Mouse (Mus musculus): Measurements from ENCODE around the gene Vrk3. TPM values are rescaled to one million over a fixed set of nuclear protein-coding genes. Genes with fewer than 3 reads are reported as not detected.

Vrk3 gene
- polyA plus RNA-seq, 1 experiment from 2014 or later, result 51.5 TPM

DNA sequence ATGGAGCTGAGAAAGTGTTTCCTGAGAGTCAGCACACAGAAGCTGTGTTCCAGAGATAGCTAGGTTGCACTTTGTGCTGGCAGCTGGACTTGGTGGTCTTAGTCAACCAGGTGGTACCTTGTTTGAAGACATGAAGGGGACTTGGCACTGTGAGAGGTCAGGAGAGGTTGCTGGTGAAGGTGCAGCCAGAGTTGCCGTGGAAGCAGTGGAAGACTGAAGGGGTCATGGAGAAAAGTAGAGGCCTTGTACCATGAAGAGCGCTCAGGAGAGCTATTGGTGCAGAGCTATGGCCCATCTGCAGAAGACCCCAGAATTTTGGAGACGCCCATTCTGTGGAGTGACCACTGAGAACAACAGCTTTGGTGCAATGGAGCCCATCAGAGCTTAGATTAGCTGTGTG, 61.3 kb downstream of the Vrk3 start:
- ChIA-PET CTCF (no interaction called here), POLR2A (no interaction called here)
- in situ Hi-C loops (cut with MboI; ENCODE audit: low pct_unique_long_range_greater_than_20kb), result no loop called here
- TF ChIP-seq CTCF (IDR thresholded peaks at IDR 0.05), result no peak
- DNase-seq (ENCODE audit: low read depth, low spot score) (no peak), ATAC-seq (no peak)
- H3K27me3 ChIP-seq, result no peaks in the 10 kb centered on the region

DNA sequence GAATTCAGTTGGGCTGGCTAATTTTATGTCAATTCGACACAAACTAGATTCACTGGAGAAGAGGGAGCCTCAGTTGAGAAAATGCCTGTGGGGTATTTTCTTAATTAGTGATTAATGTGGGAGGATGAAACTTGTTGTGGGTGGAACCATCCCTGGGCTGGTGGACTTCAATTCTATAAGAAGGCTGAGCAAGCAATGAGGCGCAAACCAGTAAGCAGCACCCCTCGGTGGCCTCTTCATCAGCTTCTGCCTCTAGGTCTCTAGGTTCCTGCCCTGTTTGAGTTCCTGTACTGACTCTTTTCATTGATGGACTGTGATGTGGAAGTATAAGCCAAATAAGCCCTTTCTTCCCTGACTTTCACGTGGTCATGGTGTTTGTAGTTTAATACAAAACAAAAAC, 62.2 kb downstream of the Vrk3 start:
- CTCF ChIA-PET, result no interaction called here
- in situ Hi-C loops (cut with MboI; ENCODE audit: low pct_unique_long_range_greater_than_20kb), result no loop called here
- no peak for DNase-seq (ENCODE audit: low read depth, low spot score)
- TF ChIP-seq CTCF (IDR thresholded peaks at IDR 0.05), result no peak
- no peak for ATAC-seq
- POLR2A ChIA-PET, result no interaction called here
- no peaks in the 10 kb centered on the region for H3K27me3 ChIP-seq

GRCm38 (mm10) chr7:44810819-44811557, 62.8 kb downstream of the Vrk3 start:
- ATAC-seq, result no peak

GRCm38 (mm10) chr7:44812651-44813325, 64.6 kb downstream of the Vrk3 start:
- no peaks in the 10 kb centered on the region for H3K27me3 ChIP-seq
- TF ChIP-seq CTCF (IDR thresholded peaks at IDR 0.05), result no peak
- POLR2A ChIA-PET, result no interaction called here
- in situ Hi-C loops (cut with MboI; ENCODE audit: low pct_unique_long_range_greater_than_20kb), result no loop called here
- ATAC-seq (no peak), DNase-seq (ENCODE audit: low read depth, low spot score) (no peak)
- CTCF ChIA-PET, result interaction anchor here (1.9 kb wide), 1 partner anchor 67 kb away, joined by 4 read pairs; no protein-coding TSS in a partner anchor

More at GRCm38 (mm10) chr7:44810819-44811557, 62.8 kb downstream of the Vrk3 start:
- no peaks in the 10 kb centered on the region for H3K27me3 ChIP-seq
- in situ Hi-C loops (cut with MboI; ENCODE audit: low pct_unique_long_range_greater_than_20kb), result no loop called here
- ChIA-PET POLR2A (no interaction called here), CTCF (interaction anchor here (1.9 kb wide), 1 partner anchor 66 kb away, joined by 4 read pairs; no protein-coding TSS in a partner anchor)
- no peak for DNase-seq (ENCODE audit: low read depth, low spot score)
- no peak for TF ChIP-seq CTCF (IDR thresholded peaks at IDR 0.05)

- TF ChIP-seq CTCF (IDR thresholded peaks at IDR 0.05), result no peak
- ATAC-seq, result no peak
- in situ Hi-C loops (cut with MboI; ENCODE audit: low pct_unique_long_range_greater_than_20kb), result no loop called here
- POLR2A ChIA-PET, result no interaction called here
- no peaks in the 10 kb centered on the region for H3K27me3 ChIP-seq
- DNase-seq (ENCODE audit: low read depth, low spot score), result no peak
- CTCF ChIA-PET, result interaction anchor here (0.8 to 1.1 kb wide), 2 partner anchors 12 kb away, joined by 3 read pairs; no protein-coding TSS in a partner anchor
These were observed 65.8 kb downstream of the Vrk3 start for GRCm38 (mm10) chr7:44813985-44814384.

GRCm38 (mm10) chr7:44814423-44814822, 66.2 kb downstream of the Vrk3 start:
- H3K27me3 ChIP-seq, result no peaks in the 10 kb centered on the region
- ATAC-seq (no peak), DNase-seq (ENCODE audit: low read depth, low spot score) (no peak)
- in situ Hi-C loops (cut with MboI; ENCODE audit: low pct_unique_long_range_greater_than_20kb), result no loop called here
- TF ChIP-seq CTCF (IDR thresholded peaks at IDR 0.05), result no peak
- ChIA-PET POLR2A (no interaction called here), CTCF (interaction anchor here (0.8 to 1.1 kb wide), 2 partner anchors 11 to 13 kb away, joined by 3 read pairs; no protein-coding TSS in a partner anchor)

GRCm38 (mm10) chr7:44814952-44815553, 66.8 kb downstream of the Vrk3 start:
- CTCF ChIA-PET, result interaction anchor here (1.1 to 3.9 kb wide), 3 partner anchors 9 to 13 kb away, joined by 3 to 21 read pairs (median 3); no protein-coding TSS in a partner anchor
- no peak for ATAC-seq
- no peak for DNase-seq (ENCODE audit: low read depth, low spot score)
- POLR2A ChIA-PET, result no interaction called here
- in situ Hi-C loops (cut with MboI; ENCODE audit: low pct_unique_long_range_greater_than_20kb), result loop anchor here (5.0 kb wide), 1 partner anchor 68 kb away; the partner anchor contains the start of gene Vrk3
- no peak for TF ChIP-seq CTCF (IDR thresholded peaks at IDR 0.05)
- no peaks in the 10 kb centered on the region for H3K27me3 ChIP-seq

GRCm38 (mm10) chr7:44815721-44816469, 67.7 kb downstream of the Vrk3 start, which contains the start of the genes Nup62 and Il4i1:
Gene Nup62, plus strand, starts transcription at chr7:44816088.
Gene Il4i1, plus strand, starts transcription at chr7:44816387.
- POLR2A ChIA-PET, result interaction anchor here (1.3 kb wide), 1 partner anchor 14 kb away, joined by 5 read pairs; no protein-coding TSS in a partner anchor
- in situ Hi-C loops (cut with MboI; ENCODE audit: low pct_unique_long_range_greater_than_20kb), result loop anchor here (5.0 kb wide), 1 partner anchor 69 kb away; the partner anchor contains the start of gene Vrk3
- ATAC-seq (peak; percentile 92), DNase-seq (ENCODE audit: low read depth, low spot score) (peak; percentile 98)
- TF ChIP-seq CTCF (IDR thresholded peaks at IDR 0.05), result no peak
- no peaks in the 10 kb centered on the region for H3K27me3 ChIP-seq
- CTCF ChIA-PET, result interaction anchor here (1.3 to 3.9 kb wide), 2 partner anchors 8 to 11 kb away, joined by 3 to 21 read pairs; no protein-coding TSS in a partner anchor

DNA sequence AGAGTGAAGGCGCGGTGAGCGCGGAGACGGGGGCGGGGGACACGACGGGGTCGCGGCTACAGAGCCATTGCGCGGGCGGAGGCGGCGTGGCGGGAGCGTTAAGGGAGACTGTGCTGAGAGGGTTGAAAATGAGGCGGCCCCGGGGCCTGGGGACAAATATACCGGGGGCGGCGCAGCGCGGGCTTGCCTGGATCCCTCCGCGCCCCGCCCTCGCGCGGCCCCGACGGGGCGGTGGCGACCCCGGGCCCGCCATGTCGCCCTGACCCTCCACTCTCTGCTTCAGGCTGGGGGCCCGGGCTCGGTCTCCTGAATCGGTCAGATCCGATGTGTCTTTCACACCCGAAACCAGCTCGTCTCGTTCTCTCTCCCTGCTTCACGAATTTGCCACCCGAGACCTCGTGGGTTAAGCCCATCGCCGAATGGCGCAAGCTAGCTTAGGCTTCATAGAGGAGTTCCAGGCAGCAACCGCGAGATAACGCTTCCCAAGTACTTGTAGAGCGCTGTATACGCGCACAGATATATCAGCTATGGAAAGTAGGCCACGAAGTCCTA, 68.3 kb downstream of the Vrk3 start, which contains the start of gene Atf5:
Gene Atf5, minus strand, starts transcription at position 189 of the 552 bp plus-strand sequence.
- TF ChIP-seq CTCF (IDR thresholded peaks at IDR 0.05), result no peak
- POLR2A ChIA-PET, result interaction anchor here (1.3 kb wide), 1 partner anchor 13 kb away, joined by 5 read pairs; no protein-coding TSS in a partner anchor
- DNase-seq (ENCODE audit: low read depth, low spot score), result no peak
- in situ Hi-C loops (cut with MboI; ENCODE audit: low pct_unique_long_range_greater_than_20kb), result loop anchor here (5.0 kb wide), 1 partner anchor 69 kb away; the partner anchor contains the start of gene Vrk3
- CTCF ChIA-PET, result interaction anchor here (1.2 to 3.9 kb wide), 2 partner anchors 10 to 72 kb away, joined by 4 to 21 read pairs; no protein-coding TSS in a partner anchor
- H3K27me3 ChIP-seq, result no peaks in the 10 kb centered on the region
- peak; percentile 9 for ATAC-seq
